Mouse (Mus musculus): ENCODE results near the gene Denr.

Denr gene

GRCm38 (mm10) chr5:123906146-123906975 lies 614 bp upstream of the Denr start:
- CTCF ChIA-PET = interaction anchor here (0.6 to 0.8 kb wide), 2 partner anchors 52 to 68 kb away, joined by 3 to 4 read pairs; no protein-coding TSS in a partner anchor

- CTCF ChIA-PET = interaction anchor here (0.6 kb wide), 1 partner anchor 157 kb away, joined by 3 read pairs; no protein-coding TSS in a partner anchor
Measured at GRCm38 (mm10) chr5:123907631-123907977, 629 bp downstream of the Denr start.

- CTCF ChIA-PET = no interaction called here
Measured at GRCm38 (mm10) chr5:123914852-123915251, 7.9 kb downstream of the Denr start.

GRCm38 (mm10) chr5:123922112-123922511 lies 15.1 kb downstream of the Denr start:
- CTCF ChIA-PET = interaction anchor here (0.6 kb wide), 1 partner anchor 92 kb away, joined by 3 read pairs; no protein-coding TSS in a partner anchor

- CTCF ChIA-PET = interaction anchor here (0.6 kb wide), 1 partner anchor 1440 kb away, joined by 9 read pairs; no protein-coding TSS in a partner anchor
Measured at GRCm38 (mm10) chr5:123927118-123927517, 20.1 kb downstream of the Denr start, which contains the start of gene Gm43518. Gm43518 (plus strand) TSS chr5:123927418.

GRCm38 (mm10) chr5:123930508-123930989 lies 23.6 kb downstream of the Denr start, which contains the start of gene Ccdc62:
Ccdc62 (plus strand) TSS chr5:123930679.
- CTCF ChIA-PET = no interaction called here

GRCm38 (mm10) chr5:123931131-123931530 lies 24.2 kb downstream of the Denr start:
- CTCF ChIA-PET = no interaction called here

- CTCF ChIA-PET = interaction anchor here (0.6 kb wide), 1 partner anchor 39 kb away, joined by 3 read pairs; no protein-coding TSS in a partner anchor
Measured at GRCm38 (mm10) chr5:123932927-123933326, 26.0 kb downstream of the Denr start.

- CTCF ChIA-PET = interaction anchor here (0.6 to 0.7 kb wide), 2 partner anchors 38 to 58 kb away, joined by 3 read pairs; no protein-coding TSS in a partner anchor
Measured at GRCm38 (mm10) chr5:123933556-123933955, 26.6 kb downstream of the Denr start.

- CTCF ChIA-PET = interaction anchor here (0.7 kb wide), 1 partner anchor 58 kb away, joined by 3 read pairs; no protein-coding TSS in a partner anchor
Measured at GRCm38 (mm10) chr5:123933957-123934591, 27.1 kb downstream of the Denr start.

GRCm38 (mm10) chr5:123935931-123936330 lies 29.0 kb downstream of the Denr start:
- CTCF ChIA-PET = no interaction called here

- CTCF ChIA-PET = interaction anchor here (0.7 kb wide), 1 partner anchor 962 kb away, joined by 3 read pairs; no protein-coding TSS in a partner anchor
Measured at GRCm38 (mm10) chr5:123938479-123938878, 31.5 kb downstream of the Denr start.

- CTCF ChIA-PET = no interaction called here
Measured at GRCm38 (mm10) chr5:123946546-123946945, 39.6 kb downstream of the Denr start.

- CTCF ChIA-PET = no interaction called here
Measured at GRCm38 (mm10) chr5:123947041-123947761, 40.2 kb downstream of the Denr start.

- CTCF ChIA-PET = no interaction called here
Measured at GRCm38 (mm10) chr5:123952365-123953045, 45.5 kb downstream of the Denr start.

- CTCF ChIA-PET = interaction anchor here (0.6 kb wide), 1 partner anchor 105 kb away, joined by 3 read pairs; no protein-coding TSS in a partner anchor
Measured at GRCm38 (mm10) chr5:123957213-123957612, 50.2 kb downstream of the Denr start.

- CTCF ChIA-PET = no interaction called here
Measured at GRCm38 (mm10) chr5:123959018-123959417, 52.0 kb downstream of the Denr start.

GRCm38 (mm10) chr5:123960129-123960528 lies 53.2 kb downstream of the Denr start:
- CTCF ChIA-PET = no interaction called here

- CTCF ChIA-PET = no interaction called here
Measured at GRCm38 (mm10) chr5:123961046-123961445, 54.1 kb downstream of the Denr start.

GRCm38 (mm10) chr5:123964208-123964607 lies 57.2 kb downstream of the Denr start:
- CTCF ChIA-PET = no interaction called here

GRCm38 (mm10) chr5:123966759-123967158 lies 59.8 kb downstream of the Denr start:
- CTCF ChIA-PET = no interaction called here

Measured in spleen, embryonic (tissue).